Mouse (Mus musculus): ENCODE results near the gene L3mbtl2. TPM values are rescaled to one million over a fixed set of nuclear protein-coding genes. Genes with fewer than 3 reads are reported as not detected.
"Not testable (repeated sequence)": the region's sequence is repeated elsewhere in the genome, so short reads cannot be mapped to it uniquely, and the experiment has no call there.

The L3mbtl2 gene
- polyA plus RNA-seq, 1 experiment from 2014 or later, result 27.7 TPM

GRCm38 (mm10) chr15:81693967-81694881, 30.5 kb downstream of the L3mbtl2 start:
- no peaks in the 10 kb centered on the region for H3K9me3 ChIP-seq
- no peak overlapping the region for H3K27ac ChIP-seq
- no peaks in the 10 kb centered on the region for H3K36me3 ChIP-seq
- ATAC-seq (ENCODE audit: insufficient number of reproducible peaks, insufficient read depth, low FRiP score, low TSS enrichment), result peak; percentile 44
- H3K27me3 ChIP-seq, result peaks cover 52% of the 10 kb centered on the region
- H3K4me3 ChIP-seq, result peak overlapping the region; percentile 61
- H3K9ac ChIP-seq, result peak overlapping the region; percentile 67
- WGBS, result under 1% methylated on average over 93 of the region's 107 CpGs
- H3K4me2 ChIP-seq (replicated peaks), result peak overlapping the region; percentile 99
- peaks cover 8% of the 10 kb centered on the region; the same call in 1 of the 2 replicates for H3K4me1 ChIP-seq

- 21% methylated on average over 17 of the region's 19 CpGs for WGBS
- Histone ChIP-seq H3K9me3 (no peaks in the 10 kb centered on the region), H3K4me3 (peak overlapping the region; percentile 61), H3K36me3 (no peaks in the 10 kb centered on the region), H3K27ac (no peak overlapping the region), H3K27me3 (peaks cover 52% of the 10 kb centered on the region), H3K9ac (peak overlapping the region; percentile 67), H3K4me2 (replicated peaks) (peak overlapping the region; percentile 99), H3K4me1 (peaks cover 8% of the 10 kb centered on the region; the same call in 1 of the 2 replicates)
- 0 out of 2 replicates have a peak, but pooled peaks have one; percentile 1 for ATAC-seq (ENCODE audit: insufficient number of reproducible peaks, insufficient read depth, low FRiP score, low TSS enrichment)
Measured at GRCm38 (mm10) chr15:81694891-81695290, 31.2 kb downstream of the L3mbtl2 start.

GRCm38 (mm10) chr15:81697175-81697574, 33.5 kb downstream of the L3mbtl2 start, which contains the start of gene Chadl:
Gene Chadl, minus strand, starts transcription at chr15:81697287.
- Histone ChIP-seq H3K9me3 (no peaks in the 10 kb centered on the region), H3K4me1 (peaks cover 8% of the 10 kb centered on the region; the same call in 1 of the 2 replicates), H3K4me3 (no peak within 1 kb of the TSS), H3K27ac (0 out of 2 replicates have a peak within 1 kb of the TSS, but pooled peaks have one; percentile 5), H3K4me2 (replicated peaks) (peak within 1 kb of the TSS; percentile 11; the same call in 1 of the 2 replicates), H3K9ac (no peak within 1 kb of the TSS), H3K27me3 (peaks cover 44% of the 10 kb centered on the region), H3K36me3 (0 out of 2 replicates have a peak, but pooled peaks cover 2% of the 10 kb centered on the region)
- WGBS, result 40% methylated on average over 7 of the region's 7 CpGs
- no peak for ATAC-seq (ENCODE audit: insufficient number of reproducible peaks, insufficient read depth, low FRiP score, low TSS enrichment)

GRCm38 (mm10) chr15:81697847-81698246, 34.2 kb downstream of the L3mbtl2 start:
- Histone ChIP-seq H3K27me3 (peaks cover 37% of the 10 kb centered on the region), H3K27ac (no peak overlapping the region), H3K4me1 (peaks cover 8% of the 10 kb centered on the region; the same call in 1 of the 2 replicates), H3K36me3 (0 out of 2 replicates have a peak, but pooled peaks cover 4% of the 10 kb centered on the region), H3K9me3 (no peaks in the 10 kb centered on the region), H3K4me3 (no peak overlapping the region), H3K9ac (no peak overlapping the region), H3K4me2 (replicated peaks) (no peak overlapping the region)
- no peak for ATAC-seq (ENCODE audit: insufficient number of reproducible peaks, insufficient read depth, low FRiP score, low TSS enrichment)
- WGBS, result 44% methylated on average over 3 of the region's 3 CpGs

GRCm38 (mm10) chr15:81698532-81698931, 34.8 kb downstream of the L3mbtl2 start:
- Histone ChIP-seq H3K4me1 (peaks cover 8% of the 10 kb centered on the region; the same call in 1 of the 2 replicates), H3K9me3 (no peaks in the 10 kb centered on the region), H3K36me3 (peaks cover 10% of the 10 kb centered on the region), H3K27ac (no peak overlapping the region), H3K27me3 (peaks cover 30% of the 10 kb centered on the region), H3K4me3 (no peak overlapping the region), H3K4me2 (replicated peaks) (no peak overlapping the region), H3K9ac (no peak overlapping the region)
- WGBS, result 70% methylated on average over 2 of the region's 2 CpGs
- ATAC-seq (ENCODE audit: insufficient number of reproducible peaks, insufficient read depth, low FRiP score, low TSS enrichment), result no peak

DNA sequence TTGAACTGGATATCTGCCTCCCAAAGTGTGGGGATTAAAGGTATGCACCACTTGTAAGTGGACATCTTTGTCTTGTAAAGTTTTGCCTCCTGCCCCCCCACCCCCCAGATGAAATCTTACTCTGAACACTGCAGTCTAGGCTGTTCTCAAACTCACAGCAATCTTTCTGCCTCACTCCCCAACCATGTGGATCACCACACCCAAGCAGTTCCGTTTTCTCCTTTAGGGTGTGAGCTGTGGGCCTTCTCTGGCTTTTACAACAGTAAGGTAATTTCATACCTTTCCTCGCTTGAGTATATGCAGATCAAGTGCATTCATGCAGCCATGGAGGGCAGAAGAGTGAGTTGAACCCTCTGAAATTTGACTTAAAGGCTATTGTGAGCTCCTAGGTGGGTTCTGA, 36.5 kb downstream of the L3mbtl2 start:
- Histone ChIP-seq H3K27me3 (peaks cover 14% of the 10 kb centered on the region), H3K36me3 (peaks cover 27% of the 10 kb centered on the region), H3K27ac (no peak overlapping the region), H3K4me3 (no peak overlapping the region), H3K4me2 (replicated peaks) (no peak overlapping the region), H3K4me1 (no peaks in the 10 kb centered on the region), H3K9ac (no peak overlapping the region), H3K9me3 (no peaks in the 10 kb centered on the region)
- no peak for ATAC-seq (ENCODE audit: insufficient number of reproducible peaks, insufficient read depth, low FRiP score, low TSS enrichment)
- WGBS, result 67% methylated on average over 2 of the region's 2 CpGs

GRCm38 (mm10) chr15:81700601-81701000, 36.9 kb downstream of the L3mbtl2 start:
- Histone ChIP-seq H3K27me3 (peaks cover 10% of the 10 kb centered on the region), H3K4me3 (no peak overlapping the region), H3K9me3 (no peaks in the 10 kb centered on the region), H3K36me3 (peaks cover 31% of the 10 kb centered on the region), H3K4me1 (no peaks in the 10 kb centered on the region), H3K4me2 (replicated peaks) (no peak overlapping the region), H3K27ac (no peak overlapping the region), H3K9ac (no peak overlapping the region)
- 78% methylated on average over 8 of the region's 8 CpGs for WGBS
- ATAC-seq (ENCODE audit: insufficient number of reproducible peaks, insufficient read depth, low FRiP score, low TSS enrichment), result no peak

- H3K27me3 ChIP-seq; H3K4me2 ChIP-seq (replicated peaks); H3K4me3 ChIP-seq; H3K4me1 ChIP-seq; ATAC-seq (ENCODE audit: insufficient number of reproducible peaks, insufficient read depth, low FRiP score, low TSS enrichment); H3K9me3 ChIP-seq; H3K27ac ChIP-seq; H3K9ac ChIP-seq: not testable (repeated sequence)
- whole genome bisulfite sequencing, result 75% methylated on average over 4 of the region's 4 CpGs
- peaks cover 39% of the 10 kb centered on the region for H3K36me3 ChIP-seq
Measured at GRCm38 (mm10) chr15:81701350-81701749, 37.7 kb downstream of the L3mbtl2 start.

DNA sequence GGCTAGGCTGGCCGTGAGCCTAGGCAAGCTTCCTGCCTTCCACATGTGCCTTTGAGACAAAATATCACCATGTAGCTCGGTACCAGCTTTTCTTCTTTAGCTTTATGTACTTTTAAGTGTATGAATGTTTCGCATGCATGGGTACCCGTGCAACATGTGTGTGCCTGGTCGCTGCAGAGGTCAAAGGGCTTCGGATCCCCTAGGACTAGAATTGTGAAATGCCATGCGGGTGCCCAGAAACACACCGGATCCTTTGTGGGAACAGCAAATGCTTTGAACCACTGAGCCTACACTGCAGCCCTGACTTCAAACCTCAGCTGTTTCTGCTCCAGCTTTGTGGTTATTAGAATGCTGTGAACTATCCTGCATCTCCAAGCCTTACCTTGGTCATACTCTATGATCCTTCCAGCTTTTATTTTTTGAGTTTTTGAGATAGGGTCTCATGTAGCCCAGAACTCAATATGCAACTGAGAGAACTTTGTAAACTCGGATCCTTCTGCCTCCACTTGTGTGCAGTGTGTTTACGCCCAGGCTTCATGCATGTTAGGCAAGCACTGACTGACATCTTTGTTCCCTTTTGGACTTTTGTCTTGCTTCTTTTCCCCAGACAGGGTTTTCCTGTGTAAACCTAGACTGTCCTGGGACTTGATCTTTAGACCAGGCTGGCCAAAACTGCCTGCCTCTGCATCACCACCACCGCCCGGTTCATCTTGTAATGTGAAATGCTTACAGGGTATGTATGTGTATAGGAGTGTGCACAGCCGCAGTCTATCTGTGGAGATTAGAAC, 38.8 kb downstream of the L3mbtl2 start:
- H3K4me2 ChIP-seq (replicated peaks), result no peak overlapping the region
- no peak overlapping the region for H3K4me3 ChIP-seq
- H3K36me3 ChIP-seq, result peaks cover 47% of the 10 kb centered on the region
- H3K9ac ChIP-seq, result no peak overlapping the region
- no peaks in the 10 kb centered on the region for H3K9me3 ChIP-seq
- no peaks in the 10 kb centered on the region for H3K4me1 ChIP-seq
- ATAC-seq (ENCODE audit: insufficient number of reproducible peaks, insufficient read depth, low FRiP score, low TSS enrichment), result no peak
- H3K27me3 ChIP-seq, result no peaks in the 10 kb centered on the region
- WGBS, result 86% methylated on average over 13 of the region's 13 CpGs
- no peak overlapping the region for H3K27ac ChIP-seq

DNA sequence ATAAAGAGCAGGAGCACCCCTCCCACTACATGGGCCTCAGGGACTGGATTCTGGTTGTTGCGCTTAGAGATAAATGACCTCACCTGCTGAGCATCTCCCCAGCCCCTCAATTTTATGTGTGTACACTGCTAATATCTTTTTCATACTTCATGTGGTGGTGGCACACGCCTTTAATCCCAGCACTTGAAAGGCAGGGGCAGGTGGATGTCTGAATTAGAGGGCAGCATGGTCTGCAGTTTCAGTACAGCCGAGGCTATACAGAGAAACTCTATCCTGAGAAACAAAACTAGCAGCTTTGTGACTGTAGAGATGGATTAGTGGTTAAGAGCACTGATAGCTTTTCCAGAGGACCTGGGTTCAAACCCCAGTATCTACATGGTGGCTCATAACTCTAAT, 39.4 kb downstream of the L3mbtl2 start:
- Histone ChIP-seq H3K4me2 (replicated peaks) (no peak overlapping the region), H3K36me3 (peaks cover 53% of the 10 kb centered on the region), H3K4me3 (no peak overlapping the region), H3K27ac (no peak overlapping the region), H3K4me1 (no peaks in the 10 kb centered on the region), H3K9ac (no peak overlapping the region), H3K27me3 (no peaks in the 10 kb centered on the region), H3K9me3 (no peaks in the 10 kb centered on the region)
- 83% methylated on average over 3 of the region's 3 CpGs for WGBS
- ATAC-seq (ENCODE audit: insufficient number of reproducible peaks, insufficient read depth, low FRiP score, low TSS enrichment), result no peak

DNA sequence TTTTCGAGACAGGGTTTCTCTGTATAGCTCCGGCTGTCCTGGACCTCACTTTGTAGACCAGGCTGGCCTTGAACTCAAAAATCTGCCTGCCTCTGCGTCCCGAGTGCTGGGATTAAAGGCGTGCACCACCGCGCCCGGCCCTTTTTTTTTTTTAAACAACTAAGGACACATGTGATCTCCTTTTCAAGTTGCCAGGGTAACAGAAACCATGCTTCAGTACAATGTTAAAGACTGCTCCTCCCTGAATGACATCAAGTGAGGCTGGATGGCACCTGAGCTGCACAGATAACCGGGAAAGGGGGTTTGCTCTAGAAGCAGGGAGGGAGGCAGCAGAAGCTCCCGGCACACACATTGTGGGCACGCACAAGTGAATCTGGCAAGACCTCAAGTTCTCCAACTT, 45.3 kb downstream of the L3mbtl2 start:
- H3K4me2 ChIP-seq (replicated peaks), result no peak overlapping the region
- 96% methylated on average over 11 of the region's 11 CpGs for WGBS
- H3K4me1 ChIP-seq, result no peaks in the 10 kb centered on the region
- no peak for ATAC-seq (ENCODE audit: insufficient number of reproducible peaks, insufficient read depth, low FRiP score, low TSS enrichment)
- H3K9me3 ChIP-seq, result no peaks in the 10 kb centered on the region
- H3K27me3 ChIP-seq, result no peaks in the 10 kb centered on the region
- H3K36me3 ChIP-seq, result peaks cover 93% of the 10 kb centered on the region
- no peak overlapping the region for H3K9ac ChIP-seq
- no peak overlapping the region for H3K4me3 ChIP-seq
- no peak overlapping the region for H3K27ac ChIP-seq

Measured in embryonic facial prominence, embryonic 12.5 days (tissue).